In genomic region chr14:21433415-21433814, GRCm38 (mm10) we compare ENCODE assay signal across 12 mouse cellular contexts.
"Had no signal": no experiment of that assay in that cellular context is flagged by ENCODE, and none has a peak within 500 bp of the region (broad histone marks: within the 10 kb centered on the region; RNA-seq: fewer than 3 reads in every experiment).

No protein-coding gene starts in this region.

- H3K4me2 ChIP-seq: liver, embryonic 13.5 days; midbrain, embryonic 11.5 days had no signal

- H3K27ac ChIP-seq: liver, embryonic 13.5 days; macrophage had no signal

- H3K4me1 ChIP-seq: liver, embryonic 13.5 days had no signal

- H3K27me3 ChIP-seq: liver, embryonic 13.5 days had no signal

- H3K9ac ChIP-seq: liver, embryonic 13.5 days had no signal

- DNase-seq: kidney, adult 18-20 months; kidney, adult 9 months; kidney, postnatal 14 days; kidney, postnatal 4 days; liver; liver, embryonic 13.5 days; lung, adult 2 months; lung, postnatal 14 days; midbrain, embryonic 14.5 days; thymus, postnatal 25 days had no signal

- H3K4me3 ChIP-seq: liver, embryonic 13.5 days had no signal

- H3K9me3 ChIP-seq: liver, embryonic 13.5 days had no signal
